Mouse (Mus musculus) limb, embryonic 14.5 days (tissue): ENCODE measurements around the gene Slc44a5. TPM values are rescaled to one million over a fixed set of nuclear protein-coding genes. Genes with fewer than 3 reads are reported as not detected.
"Not testable (repeated sequence)": the region's sequence is repeated elsewhere in the genome, so short reads cannot be mapped to it uniquely, and the experiment has no call there.

Experiments used
- ATAC-seq: fragments of 200-750 bp; cut with Nextera tagmentation; 2 replicates; pipeline ENCODE4 v1.8.0; 2017; ENCODE audit warnings: low read depth, moderate number of reproducible peaks, moderate TSS enrichment; ENCODE audit not compliant: low FRiP score
- DNase-seq: peaks from one replicate; pipeline ENCODE4 v3.0.0-alpha.2; 2015; ENCODE audit warnings: low spot score
- H3K27ac ChIP-seq: fragments of 300-500 bp; sonication (generic); replicated peaks from 2 replicates; pipeline ENCODE4 v1.5.1; 2014; ENCODE audit warnings: low read depth, mild to moderate bottlenecking, low read length, moderate library complexity, mixed read lengths
- H3K27me3 ChIP-seq: fragments of 300-500 bp; sonication (generic); 2 replicates; pipeline ENCODE4 v1.6.1; 2014; ENCODE audit warnings: low read length, mixed read lengths; ENCODE audit not compliant: control insufficient read depth, insufficient read depth
- H3K36me3 ChIP-seq: fragments of 300-500 bp; sonication (generic); 2 replicates; pipeline ENCODE4 v1.6.1; 2014; ENCODE audit warnings: mild to moderate bottlenecking, low read length, moderate library complexity, mixed read lengths; ENCODE audit not compliant: control insufficient read depth, insufficient read depth
- H3K4me1 ChIP-seq: fragments of 300-500 bp; sonication (generic); 2 replicates; pipeline ENCODE4 v1.6.1; 2014; ENCODE audit warnings: antibody characterized with exemption, low read length, mixed read lengths; ENCODE audit not compliant: control insufficient read depth, insufficient read depth
- H3K4me2 ChIP-seq: fragments of 300-500 bp; sonication (generic); replicated peaks from 2 replicates; pipeline ENCODE4 v1.6.1; 2014; ENCODE audit warnings: low read depth, mild to moderate bottlenecking, low read length, moderate library complexity; ENCODE audit not compliant: severe bottlenecking
- H3K4me3 ChIP-seq: fragments of 300-500 bp; sonication (generic); replicated peaks from 2 replicates; pipeline ENCODE4 v1.5.1; 2014; ENCODE audit warnings: low read length
- H3K9ac ChIP-seq: fragments of 300-500 bp; sonication (generic); 2 replicates; pipeline ENCODE4 v1.6.1; 2014; ENCODE audit warnings: mild to moderate bottlenecking, low read depth, low read length, moderate library complexity; ENCODE audit not compliant: severe bottlenecking
- H3K9me3 ChIP-seq: fragments of 300-500 bp; sonication (generic); 2 replicates; pipeline ENCODE4 v1.6.1; 2016; ENCODE audit warnings: low read length; ENCODE audit not compliant: control insufficient read depth
- POLR2A ChIP-seq: fragments of 200-500 bp; IDR thresholded peaks from 2 replicates; pipeline ENCODE4 v1.8.0; 2012; ENCODE audit warnings: inconsistent platforms, mild to moderate bottlenecking, moderate library complexity, borderline replicate concordance; ENCODE audit not compliant: insufficient read depth, insufficient read length; ENCODE audit errors: extremely low read depth
- WGBS: fragments of 180-500 bp; shearing (Covaris S2); extraction: QIAGEN DNeasy Blood & Tissue Kit; methylation state at CpG from one replicate; pipeline ENCODE4 v1.1.7; 2014; 5-methylcytosine and 5-hydroxymethylcytosine counted together
- polyA plus RNA-seq, 2 experiments: library from polyadenylated mRNA; depleted of rRNA in 1 of 2; stranded (reverse) in 1 of 2; unstranded in 1 of 2; fragments of >200 nt; fragmentation: Nextera tagmentation in 1 of 2; extraction: Ambion mirVana in 1 of 2; gene quantifications; 2 replicates each; pipeline versions ENCODE4 v1.2.1 to v1.2.3; 2012 to 2014

Slc44a5 gene
- polyA plus RNA-seq, 2 experiments, result 1.5 to 2.8 TPM

GRCm38 (mm10) chr3:154251486-154251885, 278.2 kb downstream of the Slc44a5 start:
- H3K27me3 ChIP-seq, result no peaks in the 10 kb centered on the region; the same call in 1 of the 2 replicates
- no peak overlapping the region for H3K4me2 ChIP-seq
- 72% methylated on average over 2 of the region's 2 CpGs for WGBS
- H3K4me3 ChIP-seq, result no peak overlapping the region
- H3K9me3 ChIP-seq, result peaks cover 9% of the 10 kb centered on the region; the same call in 1 of the 2 replicates
- H3K27ac ChIP-seq, result no peak overlapping the region
- no peaks in the 10 kb centered on the region for H3K36me3 ChIP-seq
- no peak for DNase-seq
- H3K9ac ChIP-seq, result no peak overlapping the region
- no peak for TF ChIP-seq POLR2A
- H3K4me1 ChIP-seq, result no peaks in the 10 kb centered on the region
- no peak for ATAC-seq

DNA sequence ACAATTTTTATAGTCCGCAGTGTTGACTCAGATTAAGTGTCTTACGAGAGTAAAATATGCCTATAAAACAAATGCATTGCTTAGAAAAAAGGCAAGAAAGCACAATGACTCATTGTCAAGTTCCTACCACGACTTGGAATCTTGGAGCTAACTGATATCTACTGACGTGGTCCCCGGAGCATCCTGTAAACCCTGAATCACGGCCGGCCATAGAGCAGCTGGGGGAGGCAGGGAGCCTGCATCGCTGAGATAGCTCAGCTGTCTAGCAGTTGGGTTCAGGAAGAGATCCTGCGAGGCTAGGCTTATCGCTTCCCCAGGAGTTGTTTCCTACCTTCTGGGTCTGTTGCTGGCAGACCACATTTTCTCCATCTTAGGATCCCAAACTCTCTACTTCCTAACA, 279.0 kb downstream of the Slc44a5 start:
- Histone ChIP-seq H3K27me3 (no peaks in the 10 kb centered on the region; the same call in 1 of the 2 replicates), H3K4me3 (no peak overlapping the region), H3K4me2 (no peak overlapping the region), H3K9ac (no peak overlapping the region), H3K4me1 (no peaks in the 10 kb centered on the region), H3K9me3 (peaks cover 4% of the 10 kb centered on the region; the same call in 1 of the 2 replicates), H3K36me3 (no peaks in the 10 kb centered on the region), H3K27ac (no peak overlapping the region)
- 68% methylated on average over 10 of the region's 10 CpGs for WGBS
- TF ChIP-seq POLR2A, result no peak
- ATAC-seq (no peak), DNase-seq (no peak)

DNA sequence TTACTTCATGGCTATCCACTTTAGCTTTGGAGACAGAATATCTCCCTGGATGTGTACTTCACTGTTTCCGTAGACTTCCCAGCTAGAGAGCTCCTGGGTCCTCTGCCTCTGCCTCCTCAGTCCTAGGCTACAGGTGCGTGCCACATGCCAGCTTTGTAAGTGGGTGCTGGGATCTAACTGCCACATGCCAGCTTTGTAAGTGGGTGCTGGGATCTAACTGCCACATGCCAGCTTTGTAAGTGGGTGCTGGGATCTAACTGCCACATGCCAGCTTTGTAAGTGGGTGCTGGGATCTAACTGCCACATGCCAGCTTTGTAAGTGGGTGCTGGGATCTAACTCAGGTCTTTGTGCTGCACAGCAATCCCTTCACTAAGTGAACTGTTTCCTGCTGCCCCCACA, 281.0 kb downstream of the Slc44a5 start:
- H3K9me3 ChIP-seq, H3K9ac ChIP-seq, H3K4me2 ChIP-seq, H3K36me3 ChIP-seq, DNase-seq, H3K27me3 ChIP-seq, H3K27ac ChIP-seq, H3K4me1 ChIP-seq, H3K4me3 ChIP-seq, ATAC-seq: not testable (repeated sequence)
- 93% methylated on average over 2 of the region's 2 CpGs for WGBS

- Histone ChIP-seq H3K27ac (no peak overlapping the region), H3K9me3 (no peaks in the 10 kb centered on the region), H3K4me2 (no peak overlapping the region), H3K36me3 (no peaks in the 10 kb centered on the region), H3K4me3 (no peak overlapping the region), H3K4me1 (no peaks in the 10 kb centered on the region), H3K9ac (no peak overlapping the region), H3K27me3 (no peaks in the 10 kb centered on the region; the same call in 1 of the 2 replicates)
- DNase-seq (no peak), ATAC-seq (no peak)
- no peak for TF ChIP-seq POLR2A
These were observed 284.1 kb downstream of the Slc44a5 start for GRCm38 (mm10) chr3:154257312-154257711.

DNA sequence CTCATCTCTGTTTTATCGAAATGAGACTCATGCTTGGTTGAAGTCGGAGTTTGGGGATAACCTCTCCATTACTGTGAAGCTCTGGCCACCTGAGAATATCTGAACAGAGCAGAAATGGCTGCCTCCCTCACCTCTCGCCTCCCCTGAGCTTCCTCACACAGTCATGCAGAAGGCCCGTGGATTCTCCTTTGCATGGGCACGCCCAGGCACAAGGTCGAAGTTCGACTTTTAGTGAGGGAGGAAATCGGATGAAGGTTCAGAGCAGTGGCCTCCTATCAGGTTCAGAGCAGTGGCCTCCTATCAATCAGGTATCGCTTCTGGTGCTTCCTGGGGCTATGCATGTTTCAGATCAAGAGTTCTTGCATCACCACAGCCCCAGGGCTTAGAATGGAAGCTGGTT, 295.1 kb downstream of the Slc44a5 start:
- H3K27me3 ChIP-seq, result peaks cover 31% of the 10 kb centered on the region; the same call in 1 of the 2 replicates
- H3K4me2 ChIP-seq, result no peak overlapping the region
- no peaks in the 10 kb centered on the region for H3K4me1 ChIP-seq
- DNase-seq (no peak), ATAC-seq (no peak)
- no peaks in the 10 kb centered on the region for H3K9me3 ChIP-seq
- WGBS, result 69% methylated on average over 9 of the region's 9 CpGs
- H3K4me3 ChIP-seq, result no peak overlapping the region
- no peak overlapping the region for H3K27ac ChIP-seq
- H3K36me3 ChIP-seq, result no peaks in the 10 kb centered on the region
- H3K9ac ChIP-seq, result no peak overlapping the region
- TF ChIP-seq POLR2A, result no peak
